Mouse (Mus musculus) neural tube, embryonic 14.5 days (tissue): Measurements from ENCODE around the gene Ppm1m. TPM values are rescaled to one million over a fixed set of nuclear protein-coding genes. Genes with fewer than 3 reads are reported as not detected.

Source experiments
- ATAC-seq: fragments of 200-750 bp; cut with Nextera tagmentation; 2 replicates; pipeline ENCODE4 v1.8.0; 2017; ENCODE audit warnings: low read depth, mild to moderate bottlenecking, moderate TSS enrichment, moderate library complexity
- H3K27ac ChIP-seq: fragments of 300-500 bp; sonication (generic); 2 replicates; pipeline ENCODE4 v1.5.1; 2014; ENCODE audit warnings: low read depth, mild to moderate bottlenecking, control low read depth, low read length, moderate library complexity, mixed read lengths
- H3K27me3 ChIP-seq: fragments of 300-500 bp; sonication (generic); 2 replicates; pipeline ENCODE4 v1.6.1; 2014; ENCODE audit warnings: low read length; ENCODE audit not compliant: control insufficient read depth, insufficient read depth
- H3K36me3 ChIP-seq: fragments of 300-500 bp; sonication (generic); 2 replicates; pipeline ENCODE4 v1.6.1; 2014; ENCODE audit warnings: low read length, mixed read lengths; ENCODE audit not compliant: control insufficient read depth, insufficient read depth
- H3K4me1 ChIP-seq: fragments of 300-500 bp; sonication (generic); 2 replicates; pipeline ENCODE4 v1.6.1; 2014; ENCODE audit warnings: low read length; ENCODE audit not compliant: control insufficient read depth, insufficient read depth
- H3K4me2 ChIP-seq: fragments of 300-500 bp; sonication (generic); 2 replicates; pipeline ENCODE4 v1.6.1; 2014; ENCODE audit warnings: mild to moderate bottlenecking, low read depth, low read length, control low read depth
- H3K4me3 ChIP-seq: fragments of 300-500 bp; sonication (generic); 2 replicates; pipeline ENCODE4 v1.5.1; 2014; ENCODE audit warnings: low read depth, low read length, control low read depth, mixed read lengths
- H3K9ac ChIP-seq: fragments of 300-500 bp; sonication (generic); replicated peaks from 2 replicates; pipeline ENCODE4 v1.6.1; 2014; ENCODE audit warnings: low read depth, mild to moderate bottlenecking, control low read depth, low read length, mixed read lengths
- H3K9me3 ChIP-seq: fragments of 300-500 bp; sonication (generic); 2 replicates; pipeline ENCODE4 v1.6.1; 2016; ENCODE audit warnings: low read length; ENCODE audit not compliant: control insufficient read depth
- WGBS: fragments of 180-500 bp; shearing (Covaris S2); extraction: QIAGEN DNeasy Blood & Tissue Kit; methylation state at CpG from one replicate; pipeline ENCODE4 v1.1.7; 2014; 5-methylcytosine and 5-hydroxymethylcytosine counted together
- microRNA counts: library from miRNA; unstranded; fragments of <30 nt; microRNA quantifications from one replicate; lab custom pipeline; 2016
- microRNA-seq: library from miRNA; unstranded; fragments of <30 nt; microRNA quantifications from one replicate; pipeline ENCODE4, GENCODE M21; 2016
- polyA plus RNA-seq: library from polyadenylated mRNA; unstranded; fragments of >200 nt; fragmentation: Nextera tagmentation; extraction: Ambion mirVana; gene quantifications from 2 replicates; pipeline ENCODE4 v1.2.1, GENCODE M21; 2014

The Ppm1m gene
- polyA plus RNA-seq, 1 experiment from 2014 or later: 11.1 TPM

GRCm38 (mm10) chr9:106147281-106147680, 52.3 kb downstream of the Ppm1m start:
- Histone ChIP-seq H3K4me3 (peak overlapping the region; percentile 66), H3K9me3 (no peaks in the 10 kb centered on the region), H3K27me3 (no peaks in the 10 kb centered on the region), H3K4me2 (peak overlapping the region; percentile 89), H3K27ac (peak overlapping the region; percentile 95), H3K9ac (peak overlapping the region; percentile 91), H3K36me3 (no peaks in the 10 kb centered on the region), H3K4me1 (peaks cover 20% of the 10 kb centered on the region)
- WGBS: 31% methylated on average over 5 of the region's 5 CpGs
- ATAC-seq: no peak

GRCm38 (mm10) chr9:106145582-106145981, 54.0 kb downstream of the Ppm1m start:
- H3K9me3 ChIP-seq: no peaks in the 10 kb centered on the region
- H3K36me3 ChIP-seq: no peaks in the 10 kb centered on the region
- 89% methylated on average over 2 of the region's 2 CpGs for WGBS
- no peak overlapping the region for H3K27ac ChIP-seq
- H3K9ac ChIP-seq: no peak overlapping the region
- no peak overlapping the region for H3K4me3 ChIP-seq
- no peaks in the 10 kb centered on the region for H3K27me3 ChIP-seq
- no peak overlapping the region for H3K4me2 ChIP-seq
- H3K4me1 ChIP-seq: peaks cover 18% of the 10 kb centered on the region
- ATAC-seq: no peak

MicroRNA genes within 50 kb of the gene (microRNA counts, 519-probe panel; counts per million panel counts)
- 6,838 counts per million, percentile 95 among the panel's probes with 10 or more counts for microRNA mmu-let-7g (lab: Ali Mortazavi, UCI)

Small RNA genes lying within 50 kb of the gene (microRNA-seq; reads per million reads assigned to microRNA genes)
- gene Mir135a-1 (245 reads per million, percentile 58 among the genes with 10 or more reads in this experiment), gene Mirlet7g (24,332 reads per million, percentile 99 among the genes with 10 or more reads in this experiment)

Other genes starting within 250 kb of the Ppm1m start
- 0.46 TPM in 1 of 2 replicates, not detected in the other for gene Col6a5, start 239.1 kb downstream of the Ppm1m start, polyA plus RNA-seq
- gene Col6a4, start 103.0 kb downstream of the Ppm1m start, polyA plus RNA-seq: 0.21 and 0.40 TPM in 2 replicates
- 3.3 and 4.3 TPM in 2 replicates for gene Glyctk, start 41.6 kb downstream of the Ppm1m start, polyA plus RNA-seq
- 37.4 and 40.4 TPM in 2 replicates for gene Wdr82, start 28.8 kb downstream of the Ppm1m start, polyA plus RNA-seq
- gene Twf2, start 3.4 kb upstream of the Ppm1m start, polyA plus RNA-seq: 44.2 and 48.4 TPM in 2 replicates
- gene Tlr9, start 22.9 kb upstream of the Ppm1m start, polyA plus RNA-seq: 0.08 and 0.09 TPM in 2 replicates
- 99.7 and 104 TPM in 2 replicates for gene Alas1, start 48.9 kb upstream of the Ppm1m start, polyA plus RNA-seq
- 4.5 and 5.8 TPM in 2 replicates for gene Poc1a, start 81.3 kb upstream of the Ppm1m start, polyA plus RNA-seq
- 18.7 and 19.3 TPM in 2 replicates for gene Dusp7, start 168.9 kb upstream of the Ppm1m start, polyA plus RNA-seq
- 719 and 757 TPM in 2 replicates for gene Rpl29, start 229.7 kb upstream of the Ppm1m start, polyA plus RNA-seq
- gene Acy1, start 238.6 kb upstream of the Ppm1m start, polyA plus RNA-seq: 20.3 and 22.5 TPM in 2 replicates
- gene Abhd14b, start 247.7 kb upstream of the Ppm1m start, polyA plus RNA-seq: 8.6 TPM in 2 replicates
- 59.5 and 66.9 TPM in 2 replicates for gene Abhd14a, start 247.9 kb upstream of the Ppm1m start, polyA plus RNA-seq